Mouse (Mus musculus): Measurements from ENCODE around the gene Eed. TPM values are rescaled to one million over a fixed set of nuclear protein-coding genes. Genes with fewer than 3 reads are reported as not detected.
A peak's percentile ranks its signal among the peaks of the same experiment; 100 is the strongest.

The Eed gene
- 49.7 and 52.7 TPM in 2 replicates for polyA plus RNA-seq (2014; fragmentation: Nextera tagmentation; extraction: Ambion mirVana)

DNA sequence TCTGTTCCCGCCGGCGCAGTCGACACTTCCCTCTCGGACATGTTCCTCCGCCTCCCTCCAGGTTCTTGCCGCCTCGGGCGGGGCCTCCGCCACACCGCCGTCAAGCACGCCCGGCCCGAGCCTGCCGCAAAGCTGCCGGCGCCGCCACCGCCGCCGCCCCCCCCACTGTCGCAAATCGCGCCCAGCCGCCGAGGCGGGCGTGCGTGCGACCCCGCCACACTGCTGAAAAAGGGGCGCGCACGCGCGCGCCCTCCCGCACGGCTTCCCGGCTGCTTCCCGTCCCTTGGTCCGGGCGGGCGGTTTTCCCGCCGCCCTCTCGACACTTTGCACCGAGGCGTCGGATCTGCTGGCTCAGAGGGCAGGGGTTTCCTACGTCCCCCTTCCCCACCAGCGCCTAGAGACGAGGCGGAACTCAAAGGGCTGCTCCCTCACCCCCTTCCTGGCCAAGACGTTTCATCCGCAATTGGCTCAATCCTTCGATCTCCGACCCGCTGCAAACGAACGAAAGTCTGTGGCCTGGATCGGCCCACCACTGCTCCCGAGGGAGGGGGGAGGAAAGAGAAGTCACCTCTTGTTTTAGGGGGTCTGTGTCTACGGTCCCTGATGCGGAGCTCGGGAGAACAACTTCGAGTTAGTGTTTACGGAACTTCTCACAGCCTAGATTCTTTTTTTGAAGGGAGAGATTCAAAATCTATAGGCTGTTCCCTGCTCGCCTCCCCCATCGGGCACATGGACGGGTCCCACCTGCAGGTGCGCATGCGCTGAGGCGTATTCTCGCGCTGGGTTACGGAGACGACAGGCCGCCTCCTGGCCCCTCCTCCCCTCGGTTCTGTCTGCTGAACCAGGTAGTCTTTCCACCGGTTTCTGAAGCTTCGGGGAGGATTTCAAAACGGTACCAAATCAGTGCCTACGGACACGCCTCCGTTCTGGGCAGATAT lies at the start of gene Eed:
Gene Eed, minus strand, starts transcription at position 499 of the 938 bp plus-strand sequence.
- peak within 1 kb of the TSS; percentile 98 for H3K27ac ChIP-seq (ENCODE audit: low read depth, low read length)
- H3K4me2 ChIP-seq = peak within 1 kb of the TSS; percentile 72
- peak within 1 kb of the TSS; percentile 88 for H3K9ac ChIP-seq (ENCODE audit: low read depth, low read length)
- peak within 1 kb of the TSS; percentile 62 for H3K4me3 ChIP-seq (ENCODE audit: low read depth, low read length)
- H3K36me3 ChIP-seq (ENCODE audit: control insufficient read depth, insufficient read depth, low read length) = peaks cover 5% of the 10 kb centered on the region
- H3K4me1 ChIP-seq (ENCODE audit: control insufficient read depth, insufficient read depth, low read length) = peaks cover 7% of the 10 kb centered on the region; the same call in 1 of the 2 replicates
- no peaks in the 10 kb centered on the region for H3K27me3 ChIP-seq (ENCODE audit: control insufficient read depth, insufficient read depth, low read length)
- WGBS (ENCODE audit: insufficient replicate concordance) = under 1% methylated on average over 85 of the region's 87 CpGs
- peak; percentile 88 for ATAC-seq (replicated peaks; ENCODE audit: insufficient number of reproducible peaks, low FRiP score, low TSS enrichment)
- H3K9me3 ChIP-seq (replicated peaks; ENCODE audit: control insufficient read depth, low read length) = no peaks in the 10 kb centered on the region

DNA sequence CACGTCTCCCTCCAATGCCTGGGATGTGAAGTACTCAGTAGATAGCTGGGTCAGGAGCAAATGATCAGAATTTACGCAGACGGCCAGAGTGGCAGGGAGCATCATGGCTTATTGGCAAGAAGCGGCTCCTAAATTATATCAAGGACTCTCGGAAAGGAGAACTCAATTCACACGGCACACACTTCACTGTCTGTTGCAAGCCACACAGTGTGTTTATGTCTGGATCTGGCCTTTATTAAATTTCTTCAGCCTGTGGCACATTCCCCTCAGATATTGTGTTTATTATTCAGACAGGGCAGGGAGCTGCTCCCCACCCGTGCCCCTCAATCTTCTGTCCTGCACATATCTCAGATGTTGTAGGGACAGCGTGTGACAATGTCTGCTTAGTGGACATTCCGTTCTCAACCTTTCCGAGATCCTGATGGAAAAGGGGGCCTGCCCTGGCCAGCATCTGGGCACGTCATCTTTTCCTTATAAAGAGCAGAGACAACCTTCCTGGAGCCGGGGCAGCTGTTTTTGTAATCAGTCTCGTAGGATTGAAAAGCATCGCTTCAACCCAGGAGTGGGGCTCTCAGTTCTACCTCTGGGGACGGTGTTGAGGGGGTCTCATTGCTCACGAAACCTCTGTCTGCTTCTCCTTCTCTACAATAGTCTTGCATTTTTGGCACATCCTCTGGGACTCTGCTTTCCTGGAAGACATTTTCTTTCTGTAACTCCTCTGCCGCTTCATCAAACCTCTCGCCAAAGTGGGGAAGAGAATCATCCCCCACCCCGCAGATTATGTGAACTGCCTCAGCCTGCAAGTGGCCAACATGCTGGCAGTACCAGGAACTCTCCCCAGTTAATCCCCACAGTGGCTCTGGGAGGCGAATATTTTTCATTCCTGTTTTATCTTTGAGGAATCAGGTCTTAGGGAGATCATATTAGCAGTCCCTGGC lies 49.0 kb upstream of the Eed start:
- H3K4me3 ChIP-seq (ENCODE audit: low read depth, low read length) = no peak overlapping the region
- H3K27ac ChIP-seq (ENCODE audit: low read depth, low read length) = peak overlapping the region; percentile 47
- H3K9ac ChIP-seq (ENCODE audit: low read depth, low read length) = no peak overlapping the region; the same call in 1 of the 2 replicates
- ATAC-seq (replicated peaks; ENCODE audit: insufficient number of reproducible peaks, low FRiP score, low TSS enrichment) = no peak; the same call in 1 of the 2 replicates
- H3K9me3 ChIP-seq (replicated peaks; ENCODE audit: control insufficient read depth, low read length) = no peaks in the 10 kb centered on the region
- H3K27me3 ChIP-seq (ENCODE audit: control insufficient read depth, insufficient read depth, low read length) = no peaks in the 10 kb centered on the region
- no peaks in the 10 kb centered on the region for H3K36me3 ChIP-seq (ENCODE audit: control insufficient read depth, insufficient read depth, low read length)
- peaks cover 22% of the 10 kb centered on the region for H3K4me1 ChIP-seq (ENCODE audit: control insufficient read depth, insufficient read depth, low read length)
- H3K4me2 ChIP-seq = peak overlapping the region; percentile 37
- WGBS (ENCODE audit: insufficient replicate concordance) = 31% methylated on average over 20 of the region's 20 CpGs

DNA sequence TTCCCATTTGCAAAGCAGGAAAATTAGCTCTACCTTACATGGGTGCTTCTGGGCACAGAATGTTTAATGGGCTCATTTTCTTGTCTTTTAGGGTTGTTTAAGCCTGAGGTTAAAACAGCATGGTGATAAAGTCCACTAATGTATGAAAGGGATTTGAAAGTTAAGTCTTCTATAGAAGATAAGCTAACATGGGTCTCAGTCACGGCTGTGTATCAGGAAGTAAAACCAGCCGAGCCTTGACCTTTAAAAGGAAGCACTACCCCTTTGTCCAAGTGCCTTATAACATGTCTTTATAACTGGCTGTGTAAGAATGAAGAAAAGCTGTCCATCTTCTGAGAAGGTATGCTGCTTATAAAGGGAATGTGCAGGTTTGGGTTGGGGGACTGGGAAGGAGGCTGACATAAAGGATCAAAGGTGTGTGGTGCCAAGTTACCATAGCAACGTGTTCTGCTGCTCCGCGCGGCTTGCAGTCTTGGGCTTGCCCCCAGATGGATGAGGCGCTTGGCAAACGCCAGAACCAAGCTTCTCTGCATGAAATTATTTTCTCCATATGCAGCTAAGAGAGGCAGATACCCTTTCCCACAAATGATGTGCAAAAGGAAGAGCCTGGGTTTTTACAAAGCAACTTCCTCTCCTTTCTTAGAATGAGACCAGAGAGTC lies 48.2 kb upstream of the Eed start:
- no peak for ATAC-seq (replicated peaks; ENCODE audit: insufficient number of reproducible peaks, low FRiP score, low TSS enrichment)
- no peaks in the 10 kb centered on the region for H3K27me3 ChIP-seq (ENCODE audit: control insufficient read depth, insufficient read depth, low read length)
- H3K27ac ChIP-seq (ENCODE audit: low read depth, low read length) = peak overlapping the region; percentile 47; the same call in 1 of the 2 replicates
- peaks cover 22% of the 10 kb centered on the region for H3K4me1 ChIP-seq (ENCODE audit: control insufficient read depth, insufficient read depth, low read length)
- H3K36me3 ChIP-seq (ENCODE audit: control insufficient read depth, insufficient read depth, low read length) = no peaks in the 10 kb centered on the region
- H3K9ac ChIP-seq (ENCODE audit: low read depth, low read length) = no peak overlapping the region
- 17% methylated on average over 8 of the region's 8 CpGs for WGBS (ENCODE audit: insufficient replicate concordance)
- no peaks in the 10 kb centered on the region for H3K9me3 ChIP-seq (replicated peaks; ENCODE audit: control insufficient read depth, low read length)
- H3K4me3 ChIP-seq (ENCODE audit: low read depth, low read length) = no peak overlapping the region
- peak overlapping the region; percentile 37 for H3K4me2 ChIP-seq

DNA sequence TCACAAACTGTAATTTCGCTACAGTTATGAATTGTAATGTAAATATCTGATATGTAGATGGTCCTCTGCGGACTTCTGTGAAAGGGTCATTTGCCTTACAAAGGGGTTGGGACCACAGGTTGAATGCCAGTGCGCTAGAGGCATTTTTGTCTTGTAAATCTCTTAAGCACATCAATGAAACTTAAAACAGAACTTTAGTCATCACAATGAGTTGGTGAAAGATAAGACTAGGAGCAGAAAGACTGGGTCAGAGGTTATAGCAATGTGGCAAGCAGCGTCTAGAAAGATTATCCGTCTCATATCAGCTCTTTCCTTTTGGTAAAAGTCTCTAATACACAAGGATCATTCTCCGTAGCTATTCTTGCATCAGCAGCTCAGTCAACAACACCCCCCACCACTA lies 44.2 kb upstream of the Eed start:
- H3K9ac ChIP-seq (ENCODE audit: low read depth, low read length) = no peak overlapping the region
- no peak for ATAC-seq (replicated peaks; ENCODE audit: insufficient number of reproducible peaks, low FRiP score, low TSS enrichment)
- no peak overlapping the region for H3K4me3 ChIP-seq (ENCODE audit: low read depth, low read length)
- no peaks in the 10 kb centered on the region for H3K27me3 ChIP-seq (ENCODE audit: control insufficient read depth, insufficient read depth, low read length)
- 41% methylated on average over 6 of the region's 6 CpGs for WGBS (ENCODE audit: insufficient replicate concordance)
- no peaks in the 10 kb centered on the region for H3K36me3 ChIP-seq (ENCODE audit: control insufficient read depth, insufficient read depth, low read length)
- no peak overlapping the region for H3K27ac ChIP-seq (ENCODE audit: low read depth, low read length)
- H3K9me3 ChIP-seq (replicated peaks; ENCODE audit: control insufficient read depth, low read length) = no peaks in the 10 kb centered on the region
- no peak overlapping the region for H3K4me2 ChIP-seq
- peaks cover 21% of the 10 kb centered on the region for H3K4me1 ChIP-seq (ENCODE audit: control insufficient read depth, insufficient read depth, low read length)

DNA sequence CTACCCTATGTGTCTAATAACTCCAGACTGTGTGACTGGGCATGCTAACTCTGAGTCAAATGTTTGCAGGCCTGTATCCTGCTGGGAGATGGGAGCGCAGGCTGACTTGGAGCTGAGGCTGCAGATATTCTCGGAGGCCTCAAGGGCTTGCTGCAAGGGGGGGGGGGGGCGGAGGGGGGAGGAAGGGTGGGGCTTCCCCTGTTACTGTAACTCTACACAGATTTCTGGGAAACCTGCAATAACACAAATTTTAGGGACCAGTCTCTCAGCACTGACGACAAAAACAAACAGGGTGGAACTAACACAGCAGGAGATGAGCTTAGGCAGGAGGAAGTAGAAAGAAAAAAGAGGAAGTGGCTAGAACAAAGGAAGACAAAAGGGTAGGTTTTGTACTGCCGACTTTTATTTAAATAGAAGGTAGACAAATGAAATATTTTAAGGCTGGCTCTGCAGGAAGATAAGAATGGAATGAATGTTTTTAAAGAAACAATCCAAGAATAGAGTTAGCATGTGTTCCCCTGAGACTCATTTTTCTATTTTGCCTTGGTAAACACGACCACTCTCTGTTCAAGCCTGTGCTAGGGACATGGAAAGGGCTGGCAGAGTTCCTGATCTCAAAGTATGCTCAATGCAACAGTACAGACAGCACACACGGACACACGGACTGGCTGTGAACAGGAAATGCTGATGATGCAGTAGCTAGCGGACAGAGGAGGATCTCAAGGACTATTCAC lies 42.4 kb upstream of the Eed start:
- peaks cover 9% of the 10 kb centered on the region; the same call in 1 of the 2 replicates for H3K4me1 ChIP-seq (ENCODE audit: control insufficient read depth, insufficient read depth, low read length)
- H3K4me3 ChIP-seq (ENCODE audit: low read depth, low read length) = no peak overlapping the region
- no peak overlapping the region for H3K9ac ChIP-seq (ENCODE audit: low read depth, low read length)
- ATAC-seq (replicated peaks; ENCODE audit: insufficient number of reproducible peaks, low FRiP score, low TSS enrichment) = peak; percentile 53; the same call in 1 of the 2 replicates
- no peaks in the 10 kb centered on the region for H3K9me3 ChIP-seq (replicated peaks; ENCODE audit: control insufficient read depth, low read length)
- no peaks in the 10 kb centered on the region for H3K36me3 ChIP-seq (ENCODE audit: control insufficient read depth, insufficient read depth, low read length)
- no peaks in the 10 kb centered on the region for H3K27me3 ChIP-seq (ENCODE audit: control insufficient read depth, insufficient read depth, low read length)
- WGBS (ENCODE audit: insufficient replicate concordance) = 41% methylated on average over 9 of the region's 9 CpGs
- H3K4me2 ChIP-seq = no peak overlapping the region
- H3K27ac ChIP-seq (ENCODE audit: low read depth, low read length) = peak overlapping the region; percentile 59

DNA sequence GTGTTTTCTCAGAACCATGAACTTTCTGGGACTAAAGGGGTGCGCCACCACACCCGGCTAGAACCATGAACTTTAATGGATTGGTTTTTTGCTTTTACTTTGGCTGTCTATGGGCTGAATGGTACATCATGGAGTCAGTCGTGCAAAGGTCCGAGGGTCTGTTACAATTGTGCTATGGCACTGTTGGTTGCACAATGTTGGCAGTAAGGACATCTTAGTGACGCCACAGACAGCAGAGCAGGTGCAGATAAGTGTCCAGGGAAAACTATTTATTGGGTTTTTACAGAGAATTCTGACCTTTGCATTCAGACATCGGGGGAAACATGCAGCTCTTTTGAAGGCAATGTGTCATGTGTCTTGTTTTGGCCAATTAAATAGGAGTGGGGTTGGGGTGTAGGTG lies 39.5 kb upstream of the Eed start:
- H3K4me1 ChIP-seq (ENCODE audit: control insufficient read depth, insufficient read depth, low read length) = peaks cover 9% of the 10 kb centered on the region; the same call in 1 of the 2 replicates
- H3K36me3 ChIP-seq (ENCODE audit: control insufficient read depth, insufficient read depth, low read length) = no peaks in the 10 kb centered on the region
- no peak overlapping the region for H3K9ac ChIP-seq (ENCODE audit: low read depth, low read length)
- H3K27me3 ChIP-seq (ENCODE audit: control insufficient read depth, insufficient read depth, low read length) = no peaks in the 10 kb centered on the region
- no peak for ATAC-seq (replicated peaks; ENCODE audit: insufficient number of reproducible peaks, low FRiP score, low TSS enrichment)
- no peaks in the 10 kb centered on the region for H3K9me3 ChIP-seq (replicated peaks; ENCODE audit: control insufficient read depth, low read length)
- H3K4me2 ChIP-seq = no peak overlapping the region
- no peak overlapping the region for H3K27ac ChIP-seq (ENCODE audit: low read depth, low read length)
- 85% methylated on average over 6 of the region's 6 CpGs for WGBS (ENCODE audit: insufficient replicate concordance)
- no peak overlapping the region for H3K4me3 ChIP-seq (ENCODE audit: low read depth, low read length)

DNA sequence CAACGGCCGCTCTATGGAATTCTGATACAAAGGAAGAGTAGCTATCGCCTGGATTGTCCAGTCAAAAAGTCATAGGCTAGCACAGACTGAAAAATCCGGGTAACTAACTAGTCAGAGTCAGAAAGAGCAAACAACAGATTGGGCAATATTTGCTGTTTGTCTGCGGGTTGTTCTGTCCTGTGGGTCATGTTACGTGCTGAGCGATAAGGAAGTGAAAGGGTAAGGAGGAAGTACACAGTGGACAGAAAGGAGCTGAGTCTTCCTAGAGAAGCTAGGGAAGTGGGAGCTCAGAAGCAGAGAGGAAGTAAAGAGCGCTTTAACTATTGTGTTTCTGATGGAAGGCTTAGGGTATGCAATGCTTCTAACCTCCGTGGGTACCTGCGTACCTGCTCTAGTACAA lies 38.8 kb upstream of the Eed start:
- WGBS (ENCODE audit: insufficient replicate concordance) = 65% methylated on average over 10 of the region's 10 CpGs
- H3K27ac ChIP-seq (ENCODE audit: low read depth, low read length) = no peak overlapping the region
- H3K4me3 ChIP-seq (ENCODE audit: low read depth, low read length) = no peak overlapping the region
- H3K36me3 ChIP-seq (ENCODE audit: control insufficient read depth, insufficient read depth, low read length) = no peaks in the 10 kb centered on the region
- H3K4me1 ChIP-seq (ENCODE audit: control insufficient read depth, insufficient read depth, low read length) = peaks cover 6% of the 10 kb centered on the region; the same call in 1 of the 2 replicates
- no peak for ATAC-seq (replicated peaks; ENCODE audit: insufficient number of reproducible peaks, low FRiP score, low TSS enrichment)
- H3K9ac ChIP-seq (ENCODE audit: low read depth, low read length) = no peak overlapping the region
- no peaks in the 10 kb centered on the region for H3K27me3 ChIP-seq (ENCODE audit: control insufficient read depth, insufficient read depth, low read length)
- no peaks in the 10 kb centered on the region for H3K9me3 ChIP-seq (replicated peaks; ENCODE audit: control insufficient read depth, low read length)
- H3K4me2 ChIP-seq = no peak overlapping the region

Data from heart, embryonic 11.5 days (tissue).